Mouse (Mus musculus): ENCODE results near the gene Rab40c.

GRCm38 (mm10) chr17:25903061-25903460, 16.5 kb downstream of the Rab40c start:
- no peak for TF ChIP-seq POLR2A (IDR thresholded peaks at IDR 0.05; ENCODE audit: borderline replicate concordance, insufficient read depth, low read length)
- TF ChIP-seq CTCF (IDR thresholded peaks at IDR 0.05; ENCODE audit: borderline replicate concordance, insufficient read depth, low read depth, low read length), result no peak
